Mouse (Mus musculus) left cerebral cortex, postnatal 4 days (tissue): ENCODE results near the gene Asphd2. TPM values are rescaled to one million over a fixed set of nuclear protein-coding genes. Genes with fewer than 3 reads are reported as not detected.
A peak's percentile ranks its signal among the peaks of the same experiment; 100 is the strongest.
"Not testable (repeated sequence)": the region's sequence is repeated elsewhere in the genome, so short reads cannot be mapped to it uniquely, and the experiment has no call there.

Experiments used
- DNase-seq: peaks from one replicate; pipeline ENCODE4 v3.0.0-alpha.2; 2022
- intact Hi-C: fragments of 180-260 bp; cut with DNase I; formaldehyde crosslinking; loops from one replicate; pipeline ENCODE4 v1.15.1; 2025
- total RNA-seq, 2 experiments: library from RNA; stranded (reverse); gene quantifications; 2 replicates each; pipeline ENCODE4 v1.2.3; 2021

Gene Asphd2
- total RNA-seq: 100 to 1,000 TPM; 130 to 134 TPM

- peak; percentile 86 for DNase-seq
- intact Hi-C loops: no loop called here
These were observed at the start of gene Asphd2 for GRCm38 (mm10) chr5:112394779-112395443. Asphd2 (minus strand) TSS chr5:112394866.

GRCm38 (mm10) chr5:112438535-112438934, 43.9 kb upstream of the Asphd2 start:
- DNase-seq: peak; percentile 21
- intact Hi-C loops: loop anchor here (10.0 kb wide), 1 partner anchor 426 kb away; no protein-coding TSS in a partner anchor

GRCm38 (mm10) chr5:112433004-112433403, 38.3 kb upstream of the Asphd2 start:
- DNase-seq: peak; percentile 83

GRCm38 (mm10) chr5:112432033-112432432, 37.4 kb upstream of the Asphd2 start:
- intact Hi-C loops: loop anchor here (5.0 to 10.0 kb wide), 2 partner anchors 433 to 625 kb away; no protein-coding TSS in a partner anchor
- DNase-seq: no peak

More at GRCm38 (mm10) chr5:112433004-112433403, 38.3 kb upstream of the Asphd2 start:
- intact Hi-C loops: loop anchor here (5.0 to 10.0 kb wide), 2 partner anchors 432 to 624 kb away; no protein-coding TSS in a partner anchor

GRCm38 (mm10) chr5:112431120-112431775, 36.6 kb upstream of the Asphd2 start:
- intact Hi-C loops: loop anchor here (5.0 to 10.0 kb wide), 2 partner anchors 434 to 626 kb away; no protein-coding TSS in a partner anchor
- DNase-seq: peak; percentile 5

GRCm38 (mm10) chr5:112428944-112429343, 34.3 kb upstream of the Asphd2 start:
- DNase-seq: peak; percentile 87

GRCm38 (mm10) chr5:112427283-112427682, 32.6 kb upstream of the Asphd2 start:
- intact Hi-C loops: loop anchor here (10.0 kb wide), 1 partner anchor 92 kb away; no protein-coding TSS in a partner anchor
- DNase-seq: peak; percentile 89

More at GRCm38 (mm10) chr5:112428944-112429343, 34.3 kb upstream of the Asphd2 start:
- intact Hi-C loops: loop anchor here (10.0 kb wide), 1 partner anchor 94 kb away; no protein-coding TSS in a partner anchor

GRCm38 (mm10) chr5:112426635-112427034, 32.0 kb upstream of the Asphd2 start:
- intact Hi-C loops: loop anchor here (10.0 kb wide), 1 partner anchor 92 kb away; no protein-coding TSS in a partner anchor
- DNase-seq: peak; percentile 0

GRCm38 (mm10) chr5:112419535-112419934, 24.9 kb upstream of the Asphd2 start:
- intact Hi-C loops: loop anchor here (10.0 kb wide), 1 partner anchor 185 kb away; no protein-coding TSS in a partner anchor
- peak; percentile 16 for DNase-seq

GRCm38 (mm10) chr5:112418023-112418422, 23.4 kb upstream of the Asphd2 start:
- peak; percentile 69 for DNase-seq
- intact Hi-C loops: loop anchor here (10.0 kb wide), 1 partner anchor 183 kb away; no protein-coding TSS in a partner anchor

- DNase-seq: peak; percentile 48
- intact Hi-C loops: loop anchor here (10.0 kb wide), 1 partner anchor 182 kb away; no protein-coding TSS in a partner anchor
These were observed 22.0 kb upstream of the Asphd2 start for GRCm38 (mm10) chr5:112416673-112417072.

- intact Hi-C loops: loop anchor here (10.0 kb wide), 1 partner anchor 178 kb away; no protein-coding TSS in a partner anchor
- DNase-seq: not testable (repeated sequence)
These were observed 18.1 kb upstream of the Asphd2 start for GRCm38 (mm10) chr5:112412781-112413180.

GRCm38 (mm10) chr5:112411514-112412335, 17.1 kb upstream of the Asphd2 start:
- intact Hi-C loops: loop anchor here (10.0 kb wide), 1 partner anchor 177 kb away; no protein-coding TSS in a partner anchor
- no peak for DNase-seq

- DNase-seq: no peak
- intact Hi-C loops: loop anchor here (10.0 kb wide), 1 partner anchor 176 kb away; no protein-coding TSS in a partner anchor
These were observed 16.4 kb upstream of the Asphd2 start for GRCm38 (mm10) chr5:112411072-112411471.

GRCm38 (mm10) chr5:112409274-112409673, 14.6 kb upstream of the Asphd2 start:
- intact Hi-C loops: no loop called here
- DNase-seq: peak; percentile 55

GRCm38 (mm10) chr5:112406017-112406416, 11.4 kb upstream of the Asphd2 start:
- no peak for DNase-seq
- intact Hi-C loops: no loop called here

GRCm38 (mm10) chr5:112402437-112402836, 7.8 kb upstream of the Asphd2 start:
- DNase-seq: no peak
- intact Hi-C loops: no loop called here

GRCm38 (mm10) chr5:112399284-112399683, 4.6 kb upstream of the Asphd2 start:
- intact Hi-C loops: no loop called here
- DNase-seq: peak; percentile 24

- intact Hi-C loops: no loop called here
- no peak for DNase-seq
These were observed 1.4 kb upstream of the Asphd2 start for GRCm38 (mm10) chr5:112396066-112396465.

GRCm38 (mm10) chr5:112394415-112394763, 277 bp downstream of the Asphd2 start:
- peak; percentile 38 for DNase-seq
- intact Hi-C loops: no loop called here
